Mouse (Mus musculus) heart, postnatal 0 days (tissue): Measurements from ENCODE around the gene Fbxl7. TPM values are rescaled to one million over a fixed set of nuclear protein-coding genes. Genes with fewer than 3 reads are reported as not detected.
A peak's percentile ranks its signal among the peaks of the same experiment; 100 is the strongest.

ENCODE experiments used
- ATAC-seq: fragments of 200-750 bp; cut with Nextera tagmentation; 2 replicates; pipeline ENCODE4 v1.8.0; 2017; ENCODE audit warnings: low read depth, moderate number of reproducible peaks, moderate library complexity; ENCODE audit not compliant: insufficient read depth
- DNase-seq: peaks from one replicate; pipeline ENCODE4 v3.0.0-alpha.2; 2016; ENCODE audit warnings: low spot score
- H3K27ac ChIP-seq: fragments of 300-500 bp; sonication (generic); 2 replicates; pipeline ENCODE4 v1.5.1; 2014; ENCODE audit warnings: low read depth, mild to moderate bottlenecking
- H3K27me3 ChIP-seq: fragments of 300-500 bp; sonication (generic); 2 replicates; pipeline ENCODE4 v1.6.1; 2014; ENCODE audit warnings: low read length, mixed read lengths; ENCODE audit not compliant: control insufficient read depth, insufficient read depth
- H3K36me3 ChIP-seq: fragments of 300-500 bp; sonication (generic); replicated peaks from 2 replicates; pipeline ENCODE4 v1.6.1; 2014; ENCODE audit warnings: low read length, mixed read lengths; ENCODE audit not compliant: control insufficient read depth, insufficient read depth
- H3K4me1 ChIP-seq: fragments of 300-500 bp; sonication (generic); 2 replicates; pipeline ENCODE4 v1.6.1; 2014; ENCODE audit warnings: antibody characterized with exemption; ENCODE audit not compliant: control insufficient read depth, insufficient read depth
- H3K4me2 ChIP-seq: fragments of 300-500 bp; sonication (generic); 2 replicates; pipeline ENCODE4 v1.6.1; 2014; ENCODE audit warnings: low read depth, mild to moderate bottlenecking, low read length, moderate library complexity
- H3K4me3 ChIP-seq: fragments of 300-500 bp; sonication (generic); 2 replicates; pipeline ENCODE4 v1.5.1; 2014; ENCODE audit warnings: low read depth, low read length
- H3K9ac ChIP-seq: fragments of 300-500 bp; sonication (generic); replicated peaks from 2 replicates; pipeline ENCODE4 v1.6.1; 2014; ENCODE audit warnings: low read depth, low read length, mixed read lengths
- H3K9me3 ChIP-seq: fragments of 300-500 bp; sonication (generic); replicated peaks from 2 replicates; pipeline ENCODE4 v1.6.1; 2016; ENCODE audit warnings: low read length; ENCODE audit not compliant: control insufficient read depth
- CTCF ChIP-seq: IDR thresholded peaks from 2 replicates; pipeline ENCODE4 v1.5.1; 2016; ENCODE audit warnings: antibody characterized with exemption, control low read depth, low read depth
- EP300 ChIP-seq: IDR thresholded peaks from 2 replicates; pipeline ENCODE4 v1.6.1; 2016; ENCODE audit warnings: antibody characterized with exemption, low read depth
- WGBS: fragments of 180-500 bp; shearing (Covaris S2); extraction: QIAGEN DNeasy Blood & Tissue Kit; methylation state at CpG from one replicate; pipeline ENCODE4 v1.1.7; 2014; 5-methylcytosine and 5-hydroxymethylcytosine counted together
- polyA plus RNA-seq: library from polyadenylated mRNA; unstranded; fragments of >200 nt; fragmentation: Nextera tagmentation; extraction: Ambion mirVana; gene quantifications from 2 replicates; pipeline ENCODE4 v1.2.1, GENCODE M21; 2015
- total RNA-seq: library from RNA; depleted of rRNA; stranded (reverse); fragments of >200 nt; gene quantifications from 2 replicates; pipeline ENCODE4 v1.2.3, GENCODE M21; 2014; ENCODE audit warnings: low replicate concordance

Fbxl7 gene
- total and polyA plus RNA-seq, 2 experiments from 2014 or later = 3.1 to 7.4 TPM

DNA sequence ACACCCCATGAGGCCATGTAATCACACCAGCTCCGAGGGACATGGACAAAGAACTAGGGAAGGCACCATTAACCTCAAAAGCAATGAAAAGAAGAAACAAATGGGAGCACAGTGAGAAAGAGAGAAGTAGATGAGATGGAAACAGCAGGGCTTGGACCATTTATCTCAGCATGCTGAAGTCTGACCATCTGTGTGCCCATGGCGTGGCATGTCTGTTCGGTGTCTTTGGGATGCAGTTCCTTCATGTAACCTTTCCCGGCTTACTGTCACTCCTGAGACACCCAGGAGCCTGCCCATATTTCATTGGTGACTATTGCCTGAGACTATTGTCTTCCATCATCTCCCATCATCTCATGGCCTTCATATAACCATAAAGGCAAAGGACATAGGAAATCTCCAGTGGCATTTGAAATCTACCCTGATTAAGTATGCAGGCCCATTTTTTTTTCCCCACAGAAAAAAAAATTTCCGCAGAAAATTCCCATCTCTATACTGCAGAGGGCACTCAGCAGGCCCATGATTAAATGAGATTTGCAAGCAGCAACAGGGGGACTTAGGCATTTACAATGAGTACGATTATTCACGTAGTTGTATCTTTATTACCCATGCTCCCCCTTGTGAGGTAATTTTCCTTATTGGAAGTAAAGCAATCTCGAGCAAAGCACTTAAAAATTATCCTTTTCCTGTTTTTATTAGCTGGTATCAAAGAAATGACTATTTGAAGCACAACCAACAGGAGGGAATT is 15.0 kb downstream of the Fbxl7 start:
- Histone ChIP-seq H3K4me3 (no peak overlapping the region), H3K9ac (no peak overlapping the region), H3K4me1 (0 out of 2 replicates have a peak, but pooled peaks cover 3% of the 10 kb centered on the region), H3K36me3 (no peaks in the 10 kb centered on the region), H3K9me3 (no peaks in the 10 kb centered on the region), H3K27me3 (no peaks in the 10 kb centered on the region), H3K4me2 (no peak overlapping the region), H3K27ac (no peak overlapping the region)
- TF ChIP-seq CTCF (no peak), EP300 (no peak)
- WGBS = 70% methylated on average over 8 of the region's 8 CpGs
- DNase-seq (no peak), ATAC-seq (no peak)

DNA sequence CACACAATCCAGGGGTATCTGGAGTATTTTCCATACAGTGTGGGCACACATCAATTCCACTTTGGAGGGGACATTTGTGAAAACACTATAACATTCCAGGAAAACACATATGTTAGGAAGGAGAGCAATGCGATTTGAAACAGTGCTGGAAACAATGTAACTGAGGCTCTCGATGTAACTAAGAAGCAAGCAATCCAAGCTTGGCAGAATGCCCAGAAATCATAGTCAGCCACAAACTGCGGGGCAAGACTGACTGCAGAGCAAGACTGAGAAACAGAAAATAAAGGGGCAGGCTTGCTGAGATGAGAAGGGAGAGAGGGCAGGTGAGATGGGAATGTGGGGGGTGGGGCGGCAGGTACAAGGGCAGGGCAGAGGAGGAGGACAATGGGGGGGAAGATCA is 19.7 kb downstream of the Fbxl7 start:
- ATAC-seq = no peak

DNA sequence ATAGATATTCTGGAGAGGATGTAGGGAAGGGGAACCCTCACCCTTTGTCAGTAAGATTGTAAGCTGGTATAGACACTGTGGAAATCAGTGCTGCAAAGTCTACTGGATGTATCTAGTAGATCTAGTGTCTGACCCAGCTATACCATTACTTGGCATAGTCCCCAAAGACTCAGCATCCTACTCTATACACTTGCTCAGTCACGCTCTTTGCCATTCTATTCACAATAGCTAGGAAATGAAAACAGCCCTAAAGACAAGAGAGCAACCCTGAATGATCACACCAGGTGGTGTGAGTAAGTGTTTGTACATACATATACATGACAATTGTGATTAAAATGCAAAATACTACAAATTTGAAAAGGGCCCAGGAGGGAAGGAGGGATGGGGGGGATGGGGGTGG is 23.1 kb downstream of the Fbxl7 start:
- Histone ChIP-seq H3K4me2 (no peak overlapping the region), H3K27me3 (no peaks in the 10 kb centered on the region), H3K4me3 (no peak overlapping the region), H3K36me3 (no peaks in the 10 kb centered on the region), H3K4me1 (no peaks in the 10 kb centered on the region), H3K9me3 (no peaks in the 10 kb centered on the region), H3K9ac (no peak overlapping the region), H3K27ac (no peak overlapping the region)
- WGBS = 93% methylated on average over 1 of the region's 1 CpGs
- ATAC-seq (no peak), DNase-seq (no peak)
- TF ChIP-seq CTCF = no peak

More for the DNA sequence above, 19.7 kb downstream of the Fbxl7 start:
- H3K9ac ChIP-seq = no peak overlapping the region
- no peak overlapping the region for H3K4me2 ChIP-seq
- H3K36me3 ChIP-seq = no peaks in the 10 kb centered on the region
- no peaks in the 10 kb centered on the region for H3K9me3 ChIP-seq
- TF ChIP-seq EP300 (no peak), CTCF (no peak)
- no peak overlapping the region for H3K27ac ChIP-seq
- H3K4me3 ChIP-seq = no peak overlapping the region
- no peaks in the 10 kb centered on the region for H3K4me1 ChIP-seq
- DNase-seq = peak; percentile 81
- WGBS = 11% methylated on average over 4 of the region's 4 CpGs
- H3K27me3 ChIP-seq = no peaks in the 10 kb centered on the region

DNA sequence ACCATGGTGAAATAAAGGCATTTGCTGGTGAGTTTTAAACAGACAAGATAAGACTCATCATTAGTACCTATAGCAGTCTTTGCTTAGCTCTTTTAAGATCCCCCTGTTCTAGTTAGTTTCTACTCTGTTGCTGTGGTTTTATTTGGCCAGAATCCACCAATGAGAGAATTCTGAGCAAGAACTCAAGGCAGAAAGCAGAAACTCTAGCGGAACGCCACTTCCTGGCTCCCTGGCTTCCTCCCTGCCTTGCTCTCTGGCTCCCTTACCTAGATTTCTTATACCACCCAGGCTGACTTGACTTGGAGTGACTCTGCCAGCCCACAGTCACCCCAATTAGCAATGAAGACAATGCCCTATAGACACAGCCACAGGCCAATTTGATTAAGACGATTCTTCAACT is 26.2 kb downstream of the Fbxl7 start:
- Histone ChIP-seq H3K9me3 (no peaks in the 10 kb centered on the region), H3K4me3 (no peak overlapping the region), H3K9ac (no peak overlapping the region), H3K36me3 (no peaks in the 10 kb centered on the region), H3K27ac (no peak overlapping the region), H3K27me3 (no peaks in the 10 kb centered on the region), H3K4me2 (no peak overlapping the region), H3K4me1 (no peaks in the 10 kb centered on the region)
- DNase-seq = peak; percentile 26
- no peak for ATAC-seq
- 53% methylated on average over 3 of the region's 3 CpGs for WGBS
- TF ChIP-seq EP300 (no peak), CTCF (no peak)

DNA sequence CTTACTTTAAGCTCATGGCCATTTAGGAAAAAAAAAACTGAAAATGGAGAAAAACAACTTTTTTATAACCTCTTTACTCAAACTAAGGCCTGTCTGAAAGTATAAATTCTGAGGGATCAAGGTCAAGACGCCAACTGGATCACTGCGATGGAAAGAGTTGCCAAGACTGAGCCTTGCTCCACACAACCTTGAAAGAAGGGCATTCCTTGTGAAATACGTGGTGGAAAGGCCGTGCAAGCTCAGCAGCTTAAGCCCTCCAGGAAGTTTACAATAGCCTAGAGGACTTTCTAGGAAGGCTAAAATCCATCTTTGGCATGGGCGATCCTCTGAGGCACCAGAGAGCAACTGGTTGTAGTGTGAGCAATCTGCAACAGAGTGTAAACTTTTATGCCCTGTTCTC is 27.9 kb downstream of the Fbxl7 start:
- no peaks in the 10 kb centered on the region for H3K36me3 ChIP-seq
- no peaks in the 10 kb centered on the region for H3K9me3 ChIP-seq
- TF ChIP-seq CTCF (no peak), EP300 (no peak)
- 74% methylated on average over 5 of the region's 5 CpGs for WGBS
- H3K9ac ChIP-seq = no peak overlapping the region
- no peak overlapping the region for H3K4me3 ChIP-seq
- ATAC-seq (no peak), DNase-seq (no peak)
- H3K27me3 ChIP-seq = no peaks in the 10 kb centered on the region
- no peak overlapping the region for H3K27ac ChIP-seq
- no peak overlapping the region for H3K4me2 ChIP-seq
- no peaks in the 10 kb centered on the region for H3K4me1 ChIP-seq

DNA sequence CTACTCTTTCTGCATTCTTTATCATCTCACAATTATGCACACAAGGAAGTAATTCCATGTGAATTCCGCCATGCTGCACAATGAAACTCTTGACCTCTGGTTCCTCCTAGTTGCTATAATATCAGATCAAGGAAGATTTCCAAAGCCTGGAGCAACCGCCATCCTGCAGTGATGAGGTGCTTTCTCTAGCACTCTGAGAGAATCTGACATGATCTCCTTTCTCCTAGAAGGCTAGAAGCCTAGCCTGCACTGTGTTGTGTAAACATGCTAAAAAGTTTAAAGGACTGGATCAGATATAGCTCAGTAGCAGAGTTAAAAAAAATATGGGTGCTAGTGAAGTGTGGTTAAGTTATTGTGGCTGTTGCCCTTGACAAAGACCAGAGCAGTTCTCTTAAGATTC is 33.2 kb downstream of the Fbxl7 start:
- no peak overlapping the region for H3K4me3 ChIP-seq
- ATAC-seq = no peak
- H3K27me3 ChIP-seq = no peaks in the 10 kb centered on the region
- H3K9ac ChIP-seq = no peak overlapping the region
- H3K9me3 ChIP-seq = no peaks in the 10 kb centered on the region
- H3K27ac ChIP-seq = no peak overlapping the region
- H3K4me1 ChIP-seq = no peaks in the 10 kb centered on the region
- H3K36me3 ChIP-seq = no peaks in the 10 kb centered on the region
- no peak for DNase-seq
- H3K4me2 ChIP-seq = no peak overlapping the region
- 59% methylated on average over 2 of the region's 2 CpGs for WGBS
- TF ChIP-seq CTCF (no peak), EP300 (no peak)
